Mouse (Mus musculus): ENCODE measurements around the gene Pcgf1. TPM values are rescaled to one million over a fixed set of nuclear protein-coding genes. Genes with fewer than 3 reads are reported as not detected.
A peak's percentile ranks its signal among the peaks of the same experiment; 100 is the strongest.

Gene Pcgf1
- polyA plus RNA-seq, 1 experiment, result 9.5 TPM

DNA sequence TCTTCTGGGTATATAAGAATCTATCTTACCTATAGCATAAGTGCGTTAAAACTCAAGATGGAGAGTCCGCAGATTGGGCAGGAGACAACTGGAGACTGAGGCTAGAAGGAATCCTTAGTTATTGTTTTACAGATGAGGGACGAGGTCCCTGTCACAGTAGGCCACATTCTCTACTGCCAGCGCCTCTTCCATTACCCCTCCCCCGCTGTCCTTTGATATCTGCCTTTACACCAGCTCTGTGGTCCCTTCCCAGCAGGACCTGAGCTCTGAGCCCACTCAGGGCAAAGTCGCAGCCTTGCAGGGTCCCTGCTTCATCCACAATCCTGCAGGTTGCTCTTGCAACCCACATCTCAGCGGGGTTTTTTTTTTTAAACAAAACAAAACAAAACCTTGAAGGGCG, 9.4 kb upstream of the Pcgf1 start:
- Histone ChIP-seq H3K27me3 (ENCODE audit: control insufficient read depth, insufficient read depth, insufficient read length) (peaks cover 82% of the 10 kb centered on the region), H3K79me2 (ENCODE audit: control insufficient read depth, insufficient read depth) (no peaks in the 10 kb centered on the region), H3ac (ENCODE audit: control insufficient read depth, insufficient read length, low read depth) (no peak overlapping the region), H3K4me3 (ENCODE audit: insufficient read depth, poor library complexity, severe bottlenecking) (no peak overlapping the region), H3K36me3 (ENCODE audit: control insufficient read depth, insufficient read depth) (no peaks in the 10 kb centered on the region), H3K79me3 (ENCODE audit: low read depth) (no peaks in the 10 kb centered on the region)
- no peak for TF ChIP-seq MAX (IDR thresholded peaks at IDR 0.05)
- TF ChIP-seq USF1 (IDR thresholded peaks at IDR 0.05; ENCODE audit: low read depth), result no peak
- no peak for TF ChIP-seq MYOG (IDR thresholded peaks at IDR 0.05; ENCODE audit: control insufficient read depth, extremely low read depth, insufficient read length)
- TF ChIP-seq CTCF (IDR thresholded peaks at IDR 0.05; ENCODE audit: control insufficient read depth, insufficient read depth, insufficient read length), result no peak
- TF ChIP-seq CEBPB (IDR thresholded peaks at IDR 0.05; ENCODE audit: low read depth), result no peak
- TF ChIP-seq FOSL1 (IDR thresholded peaks at IDR 0.05; ENCODE audit: insufficient read depth, low read length, poor library complexity, severe bottlenecking), result no peak
- no peak for TF ChIP-seq MYOD1 (IDR thresholded peaks at IDR 0.05; ENCODE audit: control insufficient read depth, insufficient read length, low read depth)

DNA sequence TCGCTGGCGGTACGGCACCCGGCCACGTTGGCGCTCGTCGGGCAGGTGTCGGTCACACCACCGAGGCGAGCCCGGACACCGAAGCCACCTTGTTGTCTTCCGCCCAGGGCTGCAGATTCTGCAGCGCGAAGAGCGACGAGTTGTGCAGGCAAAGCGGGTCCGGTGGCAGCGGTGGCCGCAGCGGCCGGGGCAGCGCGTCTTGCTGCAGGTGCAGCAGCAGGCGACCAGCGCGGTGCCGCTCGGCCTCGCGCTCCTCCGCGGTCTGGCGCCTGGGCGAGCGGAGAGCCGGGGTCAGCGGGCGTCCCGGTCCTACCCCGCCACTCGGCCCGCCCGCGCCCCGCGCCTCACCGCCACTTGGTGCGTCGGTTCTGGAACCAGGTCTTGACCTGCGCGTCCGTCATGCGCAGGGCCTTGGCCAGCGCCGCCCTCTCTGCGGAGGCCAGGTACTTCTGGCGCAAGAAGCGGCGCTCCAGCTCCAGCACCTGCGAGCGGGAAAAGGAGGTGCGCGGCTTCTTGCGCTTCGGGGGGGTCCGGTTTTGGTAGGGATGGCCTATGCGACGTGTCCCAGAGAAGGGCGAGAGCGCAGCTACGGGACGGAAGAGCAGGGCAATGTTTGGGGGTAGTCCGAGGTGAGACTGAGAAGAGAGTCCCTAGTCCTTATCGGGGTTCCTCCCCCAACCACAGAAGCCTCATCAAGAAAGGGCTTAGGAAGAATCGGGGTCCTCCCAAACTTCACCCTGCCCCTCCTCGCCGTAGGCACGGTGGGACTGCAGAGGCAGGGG, 8.8 kb upstream of the Pcgf1 start:
- Histone ChIP-seq H3K4me3 (ENCODE audit: insufficient read depth, poor library complexity, severe bottlenecking) (no peak overlapping the region), H3K79me2 (ENCODE audit: control insufficient read depth, insufficient read depth) (no peaks in the 10 kb centered on the region), H3ac (ENCODE audit: control insufficient read depth, insufficient read length, low read depth) (peak overlapping the region; percentile 18), H3K27me3 (ENCODE audit: control insufficient read depth, insufficient read depth, insufficient read length) (peaks cover 75% of the 10 kb centered on the region), H3K79me3 (ENCODE audit: low read depth) (no peaks in the 10 kb centered on the region), H3K36me3 (ENCODE audit: control insufficient read depth, insufficient read depth) (no peaks in the 10 kb centered on the region)
- TF ChIP-seq USF1 (IDR thresholded peaks at IDR 0.05; ENCODE audit: low read depth) (no peak), MYOD1 (IDR thresholded peaks at IDR 0.05; ENCODE audit: control insufficient read depth, insufficient read length, low read depth) (no peak), MYOG (IDR thresholded peaks at IDR 0.05; ENCODE audit: control insufficient read depth, extremely low read depth, insufficient read length) (no peak), MAX (IDR thresholded peaks at IDR 0.05) (no peak), CTCF (IDR thresholded peaks at IDR 0.05; ENCODE audit: control insufficient read depth, insufficient read depth, insufficient read length) (no peak), CEBPB (IDR thresholded peaks at IDR 0.05; ENCODE audit: low read depth) (no peak), FOSL1 (IDR thresholded peaks at IDR 0.05; ENCODE audit: insufficient read depth, low read length, poor library complexity, severe bottlenecking) (no peak)

DNA sequence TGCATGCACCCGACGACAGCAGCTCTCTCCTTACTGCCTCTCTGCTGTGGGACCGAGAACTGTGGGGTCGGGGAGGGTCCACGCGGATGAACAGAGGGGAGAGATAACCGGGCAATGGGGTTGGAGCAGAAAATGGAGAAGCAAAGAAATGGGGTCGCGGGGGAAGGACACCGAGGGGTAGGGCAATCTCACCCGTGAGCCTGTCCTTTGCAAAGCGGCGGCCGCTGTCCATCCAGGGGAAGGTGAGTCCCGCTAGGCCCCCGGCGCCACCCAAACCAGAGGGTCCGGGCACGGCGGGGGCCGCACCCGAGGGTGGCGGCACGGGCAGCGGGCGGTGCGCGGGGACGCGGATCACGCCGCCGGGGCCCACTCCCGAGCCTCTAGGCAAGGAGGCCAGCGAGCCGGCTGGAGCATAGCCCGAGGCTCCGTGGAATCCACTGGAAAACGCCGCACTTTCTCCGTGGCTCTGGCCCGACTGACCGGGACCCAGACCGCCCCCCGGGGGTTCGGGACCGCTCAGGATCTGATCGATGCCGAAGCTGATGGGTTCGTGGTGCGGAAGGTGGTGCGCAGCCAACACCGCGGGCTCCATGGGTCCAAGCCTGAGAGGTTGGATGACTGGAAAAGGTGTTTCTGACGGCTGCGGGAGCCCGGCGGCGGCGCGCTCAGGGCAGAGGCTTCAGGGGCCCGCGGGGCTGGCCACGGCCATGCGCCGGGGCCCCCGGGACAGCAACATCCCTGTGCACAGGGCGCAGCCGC, 8.0 kb upstream of the Pcgf1 start:
- no peak overlapping the region for H3ac ChIP-seq (ENCODE audit: control insufficient read depth, insufficient read length, low read depth)
- no peaks in the 10 kb centered on the region for H3K79me2 ChIP-seq (ENCODE audit: control insufficient read depth, insufficient read depth)
- no peaks in the 10 kb centered on the region for H3K36me3 ChIP-seq (ENCODE audit: control insufficient read depth, insufficient read depth)
- TF ChIP-seq MYOG (IDR thresholded peaks at IDR 0.05; ENCODE audit: control insufficient read depth, extremely low read depth, insufficient read length) (no peak), USF1 (IDR thresholded peaks at IDR 0.05; ENCODE audit: low read depth) (no peak), CTCF (IDR thresholded peaks at IDR 0.05; ENCODE audit: control insufficient read depth, insufficient read depth, insufficient read length) (no peak), MAX (IDR thresholded peaks at IDR 0.05) (no peak)
- H3K4me3 ChIP-seq (ENCODE audit: insufficient read depth, poor library complexity, severe bottlenecking), result no peak overlapping the region
- no peaks in the 10 kb centered on the region for H3K79me3 ChIP-seq (ENCODE audit: low read depth)
- peaks cover 68% of the 10 kb centered on the region for H3K27me3 ChIP-seq (ENCODE audit: control insufficient read depth, insufficient read depth, insufficient read length)

DNA sequence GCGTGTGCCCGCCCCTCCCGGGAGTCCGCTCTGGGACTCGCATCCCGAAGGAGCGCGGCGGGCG, 7.6 kb upstream of the Pcgf1 start, which contains the start of gene Tlx2:
Gene Tlx2, minus strand, starts transcription at position 47 of the 64 bp plus-strand sequence.
- Histone ChIP-seq H3K79me3 (ENCODE audit: low read depth) (no peaks in the 10 kb centered on the region), H3K27me3 (ENCODE audit: control insufficient read depth, insufficient read depth, insufficient read length) (peaks cover 65% of the 10 kb centered on the region), H3ac (ENCODE audit: control insufficient read depth, insufficient read length, low read depth) (no peak within 1 kb of the TSS), H3K4me3 (ENCODE audit: insufficient read depth, poor library complexity, severe bottlenecking) (no peak within 1 kb of the TSS), H3K36me3 (ENCODE audit: control insufficient read depth, insufficient read depth) (no peaks in the 10 kb centered on the region), H3K79me2 (ENCODE audit: control insufficient read depth, insufficient read depth) (no peaks in the 10 kb centered on the region)
- TF ChIP-seq CEBPB (IDR thresholded peaks at IDR 0.05; ENCODE audit: low read depth) (no peak), MAX (IDR thresholded peaks at IDR 0.05) (no peak), CTCF (IDR thresholded peaks at IDR 0.05; ENCODE audit: control insufficient read depth, insufficient read depth, insufficient read length) (no peak), MYOD1 (IDR thresholded peaks at IDR 0.05; ENCODE audit: control insufficient read depth, insufficient read length, low read depth) (no peak), MYOG (IDR thresholded peaks at IDR 0.05; ENCODE audit: control insufficient read depth, extremely low read depth, insufficient read length) (no peak), USF1 (IDR thresholded peaks at IDR 0.05; ENCODE audit: low read depth) (no peak), FOSL1 (IDR thresholded peaks at IDR 0.05; ENCODE audit: insufficient read depth, low read length, poor library complexity, severe bottlenecking) (no peak)

DNA sequence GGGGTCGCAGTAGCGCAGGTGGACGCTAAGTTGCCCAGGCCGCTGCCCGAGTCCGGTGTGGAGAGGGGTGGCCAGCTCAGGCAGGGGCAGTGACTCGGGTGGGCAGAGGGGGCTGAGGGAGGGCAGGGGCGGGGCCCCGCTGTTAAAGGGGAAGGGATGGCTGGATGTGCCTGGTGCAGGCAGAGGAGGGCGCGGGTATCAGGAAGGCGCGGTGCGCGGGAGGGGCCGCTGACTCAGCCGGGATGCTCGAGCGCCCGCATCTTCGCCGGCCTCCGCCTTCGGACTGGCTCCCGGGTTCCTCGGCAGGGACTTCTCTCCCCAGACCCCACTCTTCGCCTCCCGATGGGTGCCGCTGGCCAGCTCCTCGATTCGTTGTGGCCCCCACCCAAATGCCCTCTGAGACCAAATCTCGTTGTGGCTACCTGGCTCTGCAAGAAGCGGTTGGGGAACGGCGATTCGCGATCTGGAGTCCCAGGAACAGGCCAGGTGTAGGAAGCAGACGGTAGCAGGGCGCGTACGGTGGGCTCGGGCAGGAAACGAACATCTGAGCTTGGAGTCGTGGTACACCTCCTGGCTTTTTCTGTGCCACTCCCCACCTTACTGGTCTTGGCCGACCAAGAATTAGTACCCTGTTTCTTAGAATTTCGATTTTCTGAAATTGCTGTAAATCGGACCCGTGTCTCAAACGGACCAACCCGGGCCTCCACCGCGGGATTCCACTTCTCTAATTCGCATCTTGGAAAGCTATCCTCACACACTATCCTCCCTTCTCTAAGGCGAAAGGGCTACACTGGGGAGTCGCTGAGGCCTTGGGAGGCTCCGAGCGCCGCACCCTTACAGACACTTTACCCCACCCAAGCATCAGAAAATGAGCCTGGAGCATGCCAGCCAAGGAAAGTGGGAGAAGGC, 7.1 kb upstream of the Pcgf1 start:
- no peaks in the 10 kb centered on the region for H3K36me3 ChIP-seq (ENCODE audit: control insufficient read depth, insufficient read depth)
- H3ac ChIP-seq (ENCODE audit: control insufficient read depth, insufficient read length, low read depth), result no peak overlapping the region
- TF ChIP-seq MYOG (IDR thresholded peaks at IDR 0.05; ENCODE audit: control insufficient read depth, extremely low read depth, insufficient read length) (no peak), CTCF (IDR thresholded peaks at IDR 0.05; ENCODE audit: control insufficient read depth, insufficient read depth, insufficient read length) (no peak), FOSL1 (IDR thresholded peaks at IDR 0.05; ENCODE audit: insufficient read depth, low read length, poor library complexity, severe bottlenecking) (no peak), MAX (IDR thresholded peaks at IDR 0.05) (no peak), USF1 (IDR thresholded peaks at IDR 0.05; ENCODE audit: low read depth) (no peak), MYOD1 (IDR thresholded peaks at IDR 0.05; ENCODE audit: control insufficient read depth, insufficient read length, low read depth) (no peak), CEBPB (IDR thresholded peaks at IDR 0.05; ENCODE audit: low read depth) (no peak)
- no peak overlapping the region for H3K4me3 ChIP-seq (ENCODE audit: insufficient read depth, poor library complexity, severe bottlenecking)
- H3K27me3 ChIP-seq (ENCODE audit: control insufficient read depth, insufficient read depth, insufficient read length), result peaks cover 65% of the 10 kb centered on the region
- no peaks in the 10 kb centered on the region for H3K79me3 ChIP-seq (ENCODE audit: low read depth)
- no peaks in the 10 kb centered on the region for H3K79me2 ChIP-seq (ENCODE audit: control insufficient read depth, insufficient read depth)
